Mouse (Mus musculus): ENCODE data around the gene Gm12166. TPM values are rescaled to one million over a fixed set of nuclear protein-coding genes. Genes with fewer than 3 reads are reported as not detected.

Gm12166 gene
- polyA plus RNA-seq, 1 experiment from 2014 or later = 3.3 TPM

- DNase-seq (ENCODE audit: low spot score) = no peak
- no peak overlapping the region for H3K4me3 ChIP-seq (ENCODE audit: low read depth, low read length)
- no peak overlapping the region for H3K9ac ChIP-seq (ENCODE audit: low read length)
- no peaks in the 10 kb centered on the region for H3K9me3 ChIP-seq (ENCODE audit: control insufficient read depth, low read length)
- no peak overlapping the region for H3K27ac ChIP-seq (ENCODE audit: low read depth, low read length)
- no peaks in the 10 kb centered on the region for H3K27me3 ChIP-seq (ENCODE audit: control insufficient read depth, insufficient read depth, low read length)
- H3K36me3 ChIP-seq (ENCODE audit: control insufficient read depth, insufficient read depth, low read length) = no peaks in the 10 kb centered on the region
- 94% methylated on average over 11 of the region's 11 CpGs for WGBS
- no peak for ATAC-seq (ENCODE audit: insufficient read depth, low FRiP score, low TSS enrichment)
- H3K4me1 ChIP-seq (ENCODE audit: control insufficient read depth, insufficient read depth, low read length) = peaks cover 11% of the 10 kb centered on the region
- H3K4me2 ChIP-seq (ENCODE audit: low read depth) = no peak overlapping the region
These were observed 24.5 kb upstream of the Gm12166 start for GRCm38 (mm10) chr11:46076442-46077158.

- no peak for ATAC-seq (ENCODE audit: insufficient read depth, low FRiP score, low TSS enrichment)
These were observed 23.4 kb upstream of the Gm12166 start for GRCm38 (mm10) chr11:46075507-46075906.

GRCm38 (mm10) chr11:46073850-46074688 is 21.9 kb upstream of the Gm12166 start:
- Histone ChIP-seq H3K9ac (ENCODE audit: low read length) (no peak overlapping the region), H3K9me3 (ENCODE audit: control insufficient read depth, low read length) (no peaks in the 10 kb centered on the region), H3K4me3 (ENCODE audit: low read depth, low read length) (no peak overlapping the region), H3K36me3 (ENCODE audit: control insufficient read depth, insufficient read depth, low read length) (no peaks in the 10 kb centered on the region), H3K4me1 (ENCODE audit: control insufficient read depth, insufficient read depth, low read length) (peaks cover 16% of the 10 kb centered on the region), H3K27me3 (ENCODE audit: control insufficient read depth, insufficient read depth, low read length) (no peaks in the 10 kb centered on the region), H3K4me2 (ENCODE audit: low read depth) (no peak overlapping the region), H3K27ac (ENCODE audit: low read depth, low read length) (no peak overlapping the region)
- ATAC-seq (ENCODE audit: insufficient read depth, low FRiP score, low TSS enrichment) (no peak), DNase-seq (ENCODE audit: low spot score) (no peak)
- WGBS = 92% methylated on average over 16 of the region's 17 CpGs

More at GRCm38 (mm10) chr11:46075507-46075906, 23.4 kb upstream of the Gm12166 start:
- Histone ChIP-seq H3K4me3 (ENCODE audit: low read depth, low read length) (no peak overlapping the region), H3K27me3 (ENCODE audit: control insufficient read depth, insufficient read depth, low read length) (no peaks in the 10 kb centered on the region), H3K4me1 (ENCODE audit: control insufficient read depth, insufficient read depth, low read length) (peaks cover 11% of the 10 kb centered on the region), H3K9me3 (ENCODE audit: control insufficient read depth, low read length) (no peaks in the 10 kb centered on the region), H3K4me2 (ENCODE audit: low read depth) (no peak overlapping the region), H3K9ac (ENCODE audit: low read length) (no peak overlapping the region), H3K27ac (ENCODE audit: low read depth, low read length) (no peak overlapping the region), H3K36me3 (ENCODE audit: control insufficient read depth, insufficient read depth, low read length) (no peaks in the 10 kb centered on the region)
- DNase-seq (ENCODE audit: low spot score) = no peak
- WGBS = 93% methylated on average over 3 of the region's 3 CpGs

GRCm38 (mm10) chr11:46073061-46073849 is 21.1 kb upstream of the Gm12166 start:
- H3K4me1 ChIP-seq (ENCODE audit: control insufficient read depth, insufficient read depth, low read length) = peaks cover 19% of the 10 kb centered on the region
- H3K27ac ChIP-seq (ENCODE audit: low read depth, low read length) = 0 out of 2 replicates have a peak overlapping the region, but pooled peaks have one; percentile 27
- no peaks in the 10 kb centered on the region for H3K9me3 ChIP-seq (ENCODE audit: control insufficient read depth, low read length)
- no peak overlapping the region for H3K9ac ChIP-seq (ENCODE audit: low read length)
- WGBS = 64% methylated on average over 15 of the region's 15 CpGs
- no peaks in the 10 kb centered on the region for H3K36me3 ChIP-seq (ENCODE audit: control insufficient read depth, insufficient read depth, low read length)
- no peaks in the 10 kb centered on the region for H3K27me3 ChIP-seq (ENCODE audit: control insufficient read depth, insufficient read depth, low read length)
- DNase-seq (ENCODE audit: low spot score) = no peak
- H3K4me2 ChIP-seq (ENCODE audit: low read depth) = no peak overlapping the region
- H3K4me3 ChIP-seq (ENCODE audit: low read depth, low read length) = no peak overlapping the region
- no peak for ATAC-seq (ENCODE audit: insufficient read depth, low FRiP score, low TSS enrichment)

GRCm38 (mm10) chr11:46072466-46073060 is 20.4 kb upstream of the Gm12166 start:
- no peak overlapping the region for H3K4me3 ChIP-seq (ENCODE audit: low read depth, low read length)
- no peak overlapping the region for H3K27ac ChIP-seq (ENCODE audit: low read depth, low read length)
- no peaks in the 10 kb centered on the region for H3K36me3 ChIP-seq (ENCODE audit: control insufficient read depth, insufficient read depth, low read length)
- WGBS = 68% methylated on average over 8 of the region's 8 CpGs
- no peak overlapping the region for H3K9ac ChIP-seq (ENCODE audit: low read length)
- no peak for DNase-seq (ENCODE audit: low spot score)
- H3K4me1 ChIP-seq (ENCODE audit: control insufficient read depth, insufficient read depth, low read length) = peaks cover 19% of the 10 kb centered on the region
- no peaks in the 10 kb centered on the region for H3K27me3 ChIP-seq (ENCODE audit: control insufficient read depth, insufficient read depth, low read length)
- H3K9me3 ChIP-seq (ENCODE audit: control insufficient read depth, low read length) = no peaks in the 10 kb centered on the region
- H3K4me2 ChIP-seq (ENCODE audit: low read depth) = no peak overlapping the region
- no peak for ATAC-seq (ENCODE audit: insufficient read depth, low FRiP score, low TSS enrichment)

GRCm38 (mm10) chr11:46070789-46071188 is 18.7 kb upstream of the Gm12166 start:
- Histone ChIP-seq H3K4me2 (ENCODE audit: low read depth) (no peak overlapping the region), H3K9me3 (ENCODE audit: control insufficient read depth, low read length) (no peaks in the 10 kb centered on the region), H3K36me3 (ENCODE audit: control insufficient read depth, insufficient read depth, low read length) (no peaks in the 10 kb centered on the region), H3K4me3 (ENCODE audit: low read depth, low read length) (no peak overlapping the region), H3K27me3 (ENCODE audit: control insufficient read depth, insufficient read depth, low read length) (no peaks in the 10 kb centered on the region), H3K4me1 (ENCODE audit: control insufficient read depth, insufficient read depth, low read length) (peaks cover 19% of the 10 kb centered on the region), H3K27ac (ENCODE audit: low read depth, low read length) (no peak overlapping the region), H3K9ac (ENCODE audit: low read length) (no peak overlapping the region)
- no peak for ATAC-seq (ENCODE audit: insufficient read depth, low FRiP score, low TSS enrichment)
- DNase-seq (ENCODE audit: low spot score) = no peak
- 79% methylated on average over 8 of the region's 8 CpGs for WGBS

- peak overlapping the region; percentile 54; the same call in 1 of the 2 replicates for H3K27ac ChIP-seq (ENCODE audit: low read depth, low read length)
- no peak overlapping the region for H3K4me3 ChIP-seq (ENCODE audit: low read depth, low read length)
- no peaks in the 10 kb centered on the region for H3K27me3 ChIP-seq (ENCODE audit: control insufficient read depth, insufficient read depth, low read length)
- ATAC-seq (ENCODE audit: insufficient read depth, low FRiP score, low TSS enrichment) (no peak), DNase-seq (ENCODE audit: low spot score) (no peak)
- no peaks in the 10 kb centered on the region for H3K9me3 ChIP-seq (ENCODE audit: control insufficient read depth, low read length)
- H3K36me3 ChIP-seq (ENCODE audit: control insufficient read depth, insufficient read depth, low read length) = no peaks in the 10 kb centered on the region
- H3K4me1 ChIP-seq (ENCODE audit: control insufficient read depth, insufficient read depth, low read length) = peaks cover 19% of the 10 kb centered on the region
- H3K4me2 ChIP-seq (ENCODE audit: low read depth) = no peak overlapping the region
- 0 out of 2 replicates have a peak overlapping the region, but pooled peaks have one; percentile 6 for H3K9ac ChIP-seq (ENCODE audit: low read length)
- 86% methylated on average over 4 of the region's 4 CpGs for WGBS
These were observed 18.0 kb upstream of the Gm12166 start for GRCm38 (mm10) chr11:46070161-46070560.

GRCm38 (mm10) chr11:46069408-46070003 is 17.4 kb upstream of the Gm12166 start:
- 30% methylated on average over 15 of the region's 17 CpGs for WGBS

More at GRCm38 (mm10) chr11:46069408-46070003, 17.4 kb upstream of the Gm12166 start:
- Histone ChIP-seq H3K9ac (ENCODE audit: low read length) (no peak overlapping the region), H3K27ac (ENCODE audit: low read depth, low read length) (peak overlapping the region; percentile 72), H3K27me3 (ENCODE audit: control insufficient read depth, insufficient read depth, low read length) (no peaks in the 10 kb centered on the region), H3K4me3 (ENCODE audit: low read depth, low read length) (no peak overlapping the region), H3K4me1 (ENCODE audit: control insufficient read depth, insufficient read depth, low read length) (peaks cover 19% of the 10 kb centered on the region), H3K36me3 (ENCODE audit: control insufficient read depth, insufficient read depth, low read length) (no peaks in the 10 kb centered on the region), H3K4me2 (ENCODE audit: low read depth) (no peak overlapping the region), H3K9me3 (ENCODE audit: control insufficient read depth, low read length) (no peaks in the 10 kb centered on the region)
- DNase-seq (ENCODE audit: low spot score) (peak; percentile 38), ATAC-seq (ENCODE audit: insufficient read depth, low FRiP score, low TSS enrichment) (0 out of 2 replicates have a peak, but pooled peaks have one; percentile 41)

Measured in neural tube, embryonic 11.5 days (tissue).